Mouse (Mus musculus) intestine, embryonic 16.5 days (tissue): ENCODE results near the gene Slc9a9. TPM values are rescaled to one million over a fixed set of nuclear protein-coding genes. Genes with fewer than 3 reads are reported as not detected.

ENCODE experiments used
- ATAC-seq: fragments of 200-750 bp; cut with Nextera tagmentation; 2 replicates; pipeline ENCODE4 v1.8.0; 2017; ENCODE audit warnings: moderate TSS enrichment, moderate library complexity
- H3K27ac ChIP-seq: fragments of 300-500 bp; sonication (generic); 2 replicates; pipeline ENCODE4 v1.5.1; 2014; ENCODE audit warnings: mild to moderate bottlenecking, low read length
- H3K27me3 ChIP-seq: fragments of 300-500 bp; sonication (generic); replicated peaks from 2 replicates; pipeline ENCODE4 v1.6.1; 2014; ENCODE audit warnings: low read length, control low read depth, mixed read lengths; ENCODE audit not compliant: control insufficient read depth, insufficient read depth
- H3K36me3 ChIP-seq: fragments of 300-500 bp; sonication (generic); 2 replicates; pipeline ENCODE4 v1.6.1; 2014; ENCODE audit warnings: low read length, control low read depth; ENCODE audit not compliant: control insufficient read depth, insufficient read depth
- H3K4me1 ChIP-seq: fragments of 300-500 bp; sonication (generic); 2 replicates; pipeline ENCODE4 v1.6.1; 2014; ENCODE audit warnings: low read length, control low read depth, mixed read lengths; ENCODE audit not compliant: control insufficient read depth, insufficient read depth
- H3K4me2 ChIP-seq: fragments of 300-500 bp; sonication (generic); 2 replicates; pipeline ENCODE4 v1.6.1; 2014; ENCODE audit warnings: low read depth, low read length, control low read depth
- H3K4me3 ChIP-seq: fragments of 300-500 bp; sonication (generic); 2 replicates; pipeline ENCODE4 v1.5.1; 2014; ENCODE audit warnings: mild to moderate bottlenecking, low read length
- H3K9ac ChIP-seq: fragments of 300-500 bp; sonication (generic); 2 replicates; pipeline ENCODE4 v1.6.1; 2014; ENCODE audit warnings: low read depth, low read length
- H3K9me3 ChIP-seq: fragments of 300-500 bp; sonication (generic); 2 replicates; pipeline ENCODE4 v1.6.1; 2016; ENCODE audit warnings: low read length, control low read depth; ENCODE audit not compliant: control insufficient read depth
- WGBS: fragments of 180-500 bp; shearing (Covaris S2); extraction: QIAGEN DNeasy Blood & Tissue Kit; methylation state at CpG from one replicate; pipeline ENCODE4 v1.1.7; 2014; 5-methylcytosine and 5-hydroxymethylcytosine counted together
- polyA plus RNA-seq: library from polyadenylated mRNA; unstranded; fragments of >200 nt; fragmentation: Nextera tagmentation; extraction: Ambion mirVana; gene quantifications from 2 replicates; pipeline ENCODE4 v1.2.1, GENCODE M21; 2015

The Slc9a9 gene
- polyA plus RNA-seq, 1 experiment from 2014 or later: 2.3 TPM

DNA sequence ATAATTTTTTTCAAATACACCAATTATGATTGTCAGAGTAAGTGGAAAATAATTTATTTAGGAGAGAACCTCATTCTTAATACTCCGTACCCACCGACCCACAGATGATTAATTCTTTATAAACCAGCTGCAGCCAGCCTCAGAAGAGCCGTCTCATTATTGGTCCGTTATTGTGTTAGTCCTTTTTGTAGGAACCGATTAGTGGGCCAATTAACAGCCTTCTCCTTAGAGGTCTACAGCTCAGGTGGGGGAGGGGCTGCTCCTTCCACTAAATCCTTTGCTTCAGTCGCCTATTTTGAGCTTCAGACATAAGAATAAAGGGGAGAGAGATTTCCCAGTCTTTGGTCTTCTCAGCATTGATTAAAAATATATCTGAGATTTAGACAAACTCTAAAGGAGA lies 98.4 kb downstream of the Slc9a9 start:
- H3K9me3 ChIP-seq: no peaks in the 10 kb centered on the region
- no peak overlapping the region for H3K27ac ChIP-seq
- H3K4me2 ChIP-seq: no peak overlapping the region
- ATAC-seq: no peak
- WGBS: 73% methylated on average over 6 of the region's 6 CpGs
- H3K4me1 ChIP-seq: no peaks in the 10 kb centered on the region
- no peak overlapping the region for H3K4me3 ChIP-seq
- H3K27me3 ChIP-seq: no peaks in the 10 kb centered on the region
- H3K9ac ChIP-seq: no peak overlapping the region
- H3K36me3 ChIP-seq: no peaks in the 10 kb centered on the region

DNA sequence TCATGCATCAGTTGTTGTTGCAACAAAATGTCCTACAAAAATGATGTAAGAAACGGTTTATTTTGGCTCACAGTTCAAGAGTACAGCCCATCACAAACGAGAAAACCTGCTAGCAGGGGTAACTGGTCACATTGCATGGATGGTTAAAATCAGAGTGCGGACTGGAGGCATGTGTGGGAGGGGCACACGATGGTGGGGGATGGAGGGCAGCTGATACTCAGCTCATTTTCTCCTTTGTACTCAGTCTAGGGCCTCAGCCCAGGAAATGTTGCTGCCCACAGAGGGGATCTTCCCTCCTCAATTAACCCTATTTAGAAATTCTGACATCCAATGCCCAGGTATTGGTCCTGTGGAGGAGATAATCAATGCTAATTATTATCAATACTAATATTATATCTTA lies 98.8 kb downstream of the Slc9a9 start:
- no peaks in the 10 kb centered on the region for H3K4me1 ChIP-seq
- no peak for ATAC-seq
- H3K4me2 ChIP-seq: no peak overlapping the region
- H3K27me3 ChIP-seq: no peaks in the 10 kb centered on the region
- H3K4me3 ChIP-seq: no peak overlapping the region
- WGBS: 81% methylated on average over 4 of the region's 4 CpGs
- H3K9me3 ChIP-seq: no peaks in the 10 kb centered on the region
- no peak overlapping the region for H3K27ac ChIP-seq
- no peaks in the 10 kb centered on the region for H3K36me3 ChIP-seq
- H3K9ac ChIP-seq: no peak overlapping the region

DNA sequence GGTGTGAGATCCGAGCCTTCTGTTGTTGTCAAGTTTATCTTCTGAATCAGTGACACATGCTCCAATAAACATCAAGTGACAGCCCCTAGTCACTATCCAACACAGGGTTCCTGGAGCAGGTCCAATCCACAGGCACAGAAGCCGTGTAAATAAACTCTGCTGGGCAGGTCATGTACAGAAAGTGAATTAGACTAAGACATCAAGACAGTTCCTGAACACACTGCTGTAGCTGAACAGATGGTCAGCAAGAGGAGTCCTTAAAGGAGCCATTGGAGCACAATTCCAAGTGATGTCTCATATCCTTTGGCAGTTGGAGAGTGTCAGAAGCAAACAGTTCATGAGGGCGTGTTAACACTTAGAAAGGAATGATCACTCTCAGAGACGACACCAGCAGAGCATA lies 103.6 kb downstream of the Slc9a9 start:
- Histone ChIP-seq H3K4me3 (no peak overlapping the region), H3K9me3 (no peaks in the 10 kb centered on the region), H3K27me3 (no peaks in the 10 kb centered on the region), H3K4me2 (no peak overlapping the region), H3K9ac (no peak overlapping the region), H3K27ac (no peak overlapping the region), H3K4me1 (no peaks in the 10 kb centered on the region), H3K36me3 (no peaks in the 10 kb centered on the region)
- WGBS: 58% methylated on average over 4 of the region's 4 CpGs
- ATAC-seq: no peak

DNA sequence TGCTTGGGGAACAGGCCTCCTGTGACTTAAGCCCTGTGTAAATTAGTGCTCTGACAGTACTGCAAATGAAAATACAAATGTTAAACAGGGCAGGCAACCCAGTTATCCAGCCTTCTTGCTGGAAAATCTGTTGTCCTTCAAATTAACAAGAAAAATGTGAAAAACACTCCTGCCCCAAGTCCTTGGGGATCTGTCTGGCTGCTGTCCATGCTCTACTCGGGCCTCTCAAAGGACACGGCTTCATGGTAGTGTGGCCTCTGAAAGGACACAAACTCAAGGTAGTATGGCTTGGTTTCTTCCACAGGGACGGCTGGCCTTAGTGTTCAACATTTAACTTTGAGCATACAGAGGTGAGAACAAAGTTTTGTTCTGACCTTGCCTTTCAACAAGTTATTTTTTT lies 118.6 kb downstream of the Slc9a9 start:
- Histone ChIP-seq H3K9me3 (no peaks in the 10 kb centered on the region), H3K4me1 (no peaks in the 10 kb centered on the region), H3K4me2 (no peak overlapping the region), H3K9ac (no peak overlapping the region), H3K27ac (no peak overlapping the region), H3K4me3 (no peak overlapping the region), H3K27me3 (no peaks in the 10 kb centered on the region), H3K36me3 (no peaks in the 10 kb centered on the region)
- 73% methylated on average over 3 of the region's 3 CpGs for WGBS
- ATAC-seq: no peak

DNA sequence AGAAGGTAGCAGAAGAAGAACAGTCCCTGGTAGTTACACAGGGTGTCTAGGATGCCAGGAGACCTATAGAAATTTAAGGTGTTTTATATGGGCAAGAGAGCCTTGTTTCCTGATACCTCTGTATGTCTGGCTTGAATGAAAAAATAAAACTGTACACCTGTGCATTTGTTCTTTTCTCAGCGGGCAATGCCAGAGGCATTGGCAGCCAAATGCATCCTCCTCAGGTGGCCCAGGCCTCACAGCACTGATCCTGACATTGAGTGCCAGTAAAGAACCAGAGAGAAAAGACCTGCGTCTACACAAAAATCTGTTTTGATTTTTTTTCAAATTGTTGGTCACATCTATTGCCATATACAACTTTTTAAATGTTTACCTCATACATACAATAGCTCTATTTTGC lies 121.3 kb downstream of the Slc9a9 start:
- H3K36me3 ChIP-seq: no peaks in the 10 kb centered on the region
- H3K4me2 ChIP-seq: no peak overlapping the region
- H3K9ac ChIP-seq: no peak overlapping the region
- H3K4me1 ChIP-seq: no peaks in the 10 kb centered on the region
- no peak overlapping the region for H3K27ac ChIP-seq
- WGBS: 93% methylated on average over 2 of the region's 2 CpGs
- no peak for ATAC-seq
- H3K4me3 ChIP-seq: no peak overlapping the region
- H3K9me3 ChIP-seq: no peaks in the 10 kb centered on the region
- H3K27me3 ChIP-seq: no peaks in the 10 kb centered on the region

DNA sequence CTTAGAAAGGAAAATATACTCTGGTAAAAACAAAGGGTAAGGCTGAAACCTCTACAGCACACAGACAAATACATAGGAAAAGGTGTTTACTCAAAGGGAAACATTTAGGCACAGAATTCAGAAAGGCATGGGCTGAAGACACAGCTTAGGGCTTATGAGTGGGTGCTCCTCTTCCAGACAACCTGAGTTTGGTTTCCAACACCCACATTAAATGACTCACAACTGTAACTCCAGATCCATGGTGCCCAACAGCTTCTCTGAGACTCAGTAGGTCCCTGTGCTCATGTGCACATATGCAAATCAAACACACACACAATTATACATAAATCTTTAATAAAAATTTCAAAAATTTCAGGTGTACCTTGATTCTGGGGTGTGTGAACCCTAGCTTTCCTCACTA lies 133.4 kb downstream of the Slc9a9 start:
- H3K27me3 ChIP-seq: no peaks in the 10 kb centered on the region
- H3K9me3 ChIP-seq: no peaks in the 10 kb centered on the region
- no peak overlapping the region for H3K4me3 ChIP-seq
- H3K9ac ChIP-seq: no peak overlapping the region
- H3K4me2 ChIP-seq: no peak overlapping the region
- ATAC-seq: no peak
- H3K27ac ChIP-seq: no peak overlapping the region
- no peaks in the 10 kb centered on the region for H3K36me3 ChIP-seq
- H3K4me1 ChIP-seq: no peaks in the 10 kb centered on the region

DNA sequence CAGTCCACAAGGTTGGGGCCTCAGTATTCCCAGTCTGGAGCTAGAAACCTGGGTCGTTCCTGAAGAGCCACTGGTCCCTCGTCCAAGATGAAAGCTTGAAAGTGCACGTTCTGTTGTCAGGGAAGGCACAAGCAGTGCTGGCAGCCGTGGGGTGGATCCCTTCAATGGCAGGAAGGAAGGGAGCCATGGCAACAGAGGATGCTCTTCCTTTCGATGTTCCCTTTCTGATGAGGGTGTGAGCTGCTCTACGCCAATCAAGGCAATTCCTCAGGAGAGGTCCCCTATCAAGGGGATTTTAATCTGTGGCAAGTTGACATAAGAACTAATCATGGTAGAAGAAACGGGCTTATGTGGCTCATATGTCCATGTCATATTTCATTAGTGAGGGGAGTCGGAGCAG lies 135.8 kb downstream of the Slc9a9 start:
- Histone ChIP-seq H3K4me2 (no peak overlapping the region), H3K27ac (no peak overlapping the region), H3K27me3 (no peaks in the 10 kb centered on the region), H3K9ac (no peak overlapping the region), H3K4me1 (no peaks in the 10 kb centered on the region), H3K36me3 (no peaks in the 10 kb centered on the region), H3K9me3 (no peaks in the 10 kb centered on the region), H3K4me3 (no peak overlapping the region)
- 71% methylated on average over 8 of the region's 8 CpGs for WGBS
- ATAC-seq: no peak

DNA sequence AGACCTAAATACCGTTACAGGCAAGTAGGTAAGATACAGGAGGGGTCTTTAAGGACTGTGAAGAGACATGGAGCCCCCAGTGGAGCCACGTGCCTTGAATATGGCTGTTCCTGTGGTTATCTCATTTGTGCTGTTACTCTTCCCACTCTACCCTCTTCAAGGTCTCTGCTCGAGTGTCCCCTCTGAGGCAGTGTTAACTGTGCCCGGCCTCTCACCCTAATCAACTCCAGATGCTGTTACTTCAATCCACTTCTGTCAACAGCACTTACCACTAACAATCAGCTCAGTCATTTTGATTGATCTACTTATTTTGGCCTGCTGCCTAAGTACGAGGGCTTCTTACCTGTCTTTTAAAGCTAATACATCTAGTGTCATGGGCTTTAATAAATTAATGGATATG lies 145.8 kb downstream of the Slc9a9 start:
- no peak overlapping the region for H3K9ac ChIP-seq
- ATAC-seq: no peak
- no peak overlapping the region for H3K27ac ChIP-seq
- H3K4me3 ChIP-seq: no peak overlapping the region
- H3K9me3 ChIP-seq: no peaks in the 10 kb centered on the region
- H3K36me3 ChIP-seq: no peaks in the 10 kb centered on the region
- no peaks in the 10 kb centered on the region for H3K27me3 ChIP-seq
- 52% methylated on average over 5 of the region's 5 CpGs for WGBS
- H3K4me2 ChIP-seq: no peak overlapping the region
- no peaks in the 10 kb centered on the region for H3K4me1 ChIP-seq

DNA sequence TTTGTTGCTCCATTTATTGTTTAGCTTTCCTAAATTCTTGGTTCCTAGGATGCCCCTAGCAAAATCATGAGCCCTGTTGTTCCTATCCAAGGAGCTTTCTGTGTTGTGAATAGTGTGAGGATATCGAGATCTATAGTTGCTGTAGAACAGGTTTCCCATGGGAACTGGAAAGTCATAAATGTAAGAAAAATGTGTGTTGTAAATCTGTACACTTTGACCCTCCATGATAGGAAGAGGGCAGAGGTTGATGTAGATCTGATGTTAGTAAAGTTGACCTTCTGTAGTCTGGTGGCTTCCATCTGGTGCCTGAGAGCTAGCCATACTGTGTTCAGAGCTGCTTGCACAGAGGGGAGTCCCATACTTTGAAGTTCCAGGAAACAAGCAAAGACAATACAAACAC lies 151.6 kb downstream of the Slc9a9 start:
- WGBS: 64% methylated on average over 1 of the region's 1 CpGs
- H3K4me1 ChIP-seq: no peaks in the 10 kb centered on the region
- H3K4me2 ChIP-seq: no peak overlapping the region
- peak; percentile 79 for ATAC-seq
- no peaks in the 10 kb centered on the region for H3K27me3 ChIP-seq
- H3K4me3 ChIP-seq: no peak overlapping the region
- H3K27ac ChIP-seq: no peak overlapping the region
- H3K36me3 ChIP-seq: no peaks in the 10 kb centered on the region
- H3K9ac ChIP-seq: no peak overlapping the region
- no peaks in the 10 kb centered on the region for H3K9me3 ChIP-seq

DNA sequence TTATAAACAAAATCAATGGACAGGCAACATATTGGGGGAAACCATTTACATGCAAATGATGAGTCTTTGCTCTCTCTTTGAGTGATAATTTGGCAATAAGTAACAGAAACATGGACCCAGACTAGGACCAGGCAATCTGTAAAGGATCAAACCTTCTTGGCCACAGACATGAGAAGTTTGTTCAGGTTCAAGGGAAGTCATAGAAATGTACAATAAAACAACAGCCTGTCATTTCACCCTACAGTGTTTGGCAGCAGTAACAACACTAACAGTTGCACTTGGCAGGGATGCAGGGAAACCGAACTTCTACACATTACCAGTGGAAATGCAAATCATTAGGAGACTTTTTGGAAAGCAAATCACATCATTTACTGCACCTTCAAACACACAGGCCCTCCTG lies 164.1 kb downstream of the Slc9a9 start:
- Histone ChIP-seq H3K9ac (no peak overlapping the region), H3K9me3 (no peaks in the 10 kb centered on the region), H3K4me3 (no peak overlapping the region), H3K27ac (no peak overlapping the region), H3K4me1 (no peaks in the 10 kb centered on the region), H3K27me3 (no peaks in the 10 kb centered on the region), H3K36me3 (no peaks in the 10 kb centered on the region), H3K4me2 (no peak overlapping the region)
- no peak for ATAC-seq
- 78% methylated on average over 1 of the region's 1 CpGs for WGBS
